Mouse (Mus musculus): ENCODE data around the gene Vmn2r118. TPM values are rescaled to one million over a fixed set of nuclear protein-coding genes. Genes with fewer than 3 reads are reported as not detected.

Gene Vmn2r118
- total RNA-seq (2017), result not detected in 2 replicates

DNA sequence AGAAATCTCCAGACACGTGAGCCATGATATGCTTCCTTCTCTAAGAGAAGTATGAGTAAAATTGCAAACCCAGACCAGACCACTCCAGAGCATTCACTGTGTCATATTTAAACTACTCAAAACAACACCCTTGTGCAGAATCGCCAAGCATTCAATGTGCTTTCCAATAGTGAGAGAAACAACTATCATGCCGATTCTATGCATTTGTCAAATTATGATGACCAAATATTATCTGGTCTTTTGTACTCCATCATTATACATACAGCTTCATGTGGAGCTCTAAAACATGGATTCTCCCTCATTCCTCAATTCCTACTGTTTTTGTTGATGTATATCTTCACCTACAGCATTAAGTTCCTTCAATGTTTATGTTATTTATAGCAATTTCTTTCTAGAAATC lies at the start of gene Vmn2r118:
Gene Vmn2r118, minus strand, starts transcription at position 101 of the 400 bp plus-strand sequence.
- no peak for ATAC-seq (ENCODE audit: extremely low read depth, insufficient number of reproducible peaks, low FRiP score, poor library complexity, severe bottlenecking)

DNA sequence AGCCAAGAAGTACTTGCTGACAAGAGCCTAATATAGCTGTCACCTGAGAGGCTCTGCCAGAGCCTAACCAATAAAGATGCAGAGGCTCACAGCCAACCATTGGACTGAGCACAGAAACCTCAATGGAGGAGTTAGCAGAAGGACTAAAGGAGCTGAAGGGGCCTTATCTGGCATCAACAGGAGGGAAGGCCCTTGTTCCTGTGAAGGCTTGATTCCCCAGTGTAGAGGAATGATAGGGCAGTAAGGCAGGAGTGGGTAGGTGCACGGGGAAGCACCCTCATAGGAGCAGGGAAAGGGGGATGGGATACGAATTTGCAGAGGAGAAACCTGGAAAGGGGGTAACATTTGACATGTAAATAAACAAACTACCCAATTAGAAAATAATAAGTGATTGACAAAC lies 36.1 kb upstream of the Vmn2r118 start:
- no peak for ATAC-seq (ENCODE audit: extremely low read depth, insufficient number of reproducible peaks, low FRiP score, poor library complexity, severe bottlenecking)

DNA sequence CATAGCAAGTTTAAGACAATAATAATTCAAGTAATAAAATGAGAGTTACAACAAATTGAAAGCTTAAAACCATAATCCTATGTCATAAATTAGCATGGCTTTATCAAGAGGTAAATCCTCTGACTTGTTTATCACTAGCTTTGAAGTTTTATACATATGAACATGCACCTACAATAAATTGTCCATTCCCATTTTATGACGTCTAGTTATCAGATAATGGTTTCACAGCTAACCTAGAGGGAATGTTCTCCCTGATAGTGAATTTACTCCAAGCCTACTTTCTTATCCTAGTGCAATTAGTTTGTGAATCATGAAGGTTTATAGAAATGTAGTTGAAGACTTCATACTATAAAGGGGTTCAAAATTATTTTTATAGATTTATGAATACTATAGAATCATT lies 34.2 kb downstream of the Vmn2r118 start:
- ATAC-seq (ENCODE audit: extremely low read depth, insufficient number of reproducible peaks, low FRiP score, poor library complexity, severe bottlenecking), result no peak

GRCm38 (mm10) chr17:55561774-55562173 lies 63.2 kb downstream of the Vmn2r118 start:
- ATAC-seq (ENCODE audit: extremely low read depth, insufficient number of reproducible peaks, low FRiP score, poor library complexity, severe bottlenecking), result no peak

- ATAC-seq (ENCODE audit: extremely low read depth, insufficient number of reproducible peaks, low FRiP score, poor library complexity, severe bottlenecking), result no peak
Measured at GRCm38 (mm10) chr17:55548476-55548875, 76.5 kb downstream of the Vmn2r118 start.

Other genes starting within 250 kb of the Vmn2r118 start
- not detected in 2 replicates for gene St6gal2, start 179.8 kb downstream of the Vmn2r118 start, total RNA-seq (2017)
- 61.0 and 63.1 TPM in 2 replicates for gene Pot1b, start 87.4 kb upstream of the Vmn2r118 start, total RNA-seq (2017)
- gene Adgre4, start 124.8 kb upstream of the Vmn2r118 start, total RNA-seq (2017), result 9.4 and 12.0 TPM in 2 replicates

All from neutrophil, adult 5-6 weeks (primary cell).